In the genomic region with DNA sequence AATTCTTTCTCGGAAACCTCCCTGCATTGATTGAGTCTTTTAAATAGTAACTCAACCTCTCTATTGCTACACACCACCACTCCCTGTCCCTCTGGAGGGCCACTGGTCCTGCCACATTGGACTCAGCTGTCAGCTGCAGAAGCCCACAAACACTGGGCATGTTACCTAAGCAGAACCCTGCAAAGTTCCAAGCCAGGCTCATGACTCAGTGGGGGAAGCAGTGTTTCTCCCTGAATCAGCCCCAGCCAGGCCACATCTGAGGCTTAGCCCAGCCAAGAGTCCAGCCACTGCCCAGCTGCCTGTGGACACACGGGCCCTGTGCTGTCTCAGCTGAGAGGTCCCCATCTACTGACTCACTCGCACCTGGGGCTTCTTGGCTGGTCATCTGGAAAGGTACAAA, we compare ENCODE assay signal across 12 mouse cellular contexts.
DNase-seq lines count a peak whose midpoint lies in the region; ATAC-seq and TF ChIP-seq lines count a peak whose summit lies in the region.
"Had no signal": no experiment of that assay in that cellular context is flagged by ENCODE, and none has a peak within 500 bp of the region (broad histone marks: within the 10 kb centered on the region; RNA-seq: fewer than 3 reads in every experiment).

No protein-coding gene starts in this region.

- H3K9ac ChIP-seq in liver, embryonic 13.5 days = no peak overlapping the region
- H3K9ac ChIP-seq in midbrain, postnatal 0 days (replicated peaks; ENCODE audit: low read length, poor library complexity, severe bottlenecking) = no peak overlapping the region
- H3K9ac ChIP-seq: forebrain, embryonic 13.5 days; hindbrain, embryonic 15.5 days had no signal

- H3K9me3 ChIP-seq in liver, embryonic 13.5 days (replicated peaks) = no peaks in the 10 kb centered on the region
- H3K9me3 ChIP-seq in midbrain, postnatal 0 days (ENCODE audit: low read length) = no peaks in the 10 kb centered on the region
- H3K9me3 ChIP-seq: forebrain, embryonic 13.5 days; G1E; hindbrain, embryonic 15.5 days had no signal

- TF ChIP-seq CTCF in midbrain, postnatal 0 days (IDR thresholded peaks at IDR 0.05) = no peak

- 61% methylated on average over 3 of the region's 3 CpGs for WGBS in liver, embryonic 13.5 days (ENCODE audit: insufficient replicate concordance)
- 90% methylated on average over 3 of the region's 3 CpGs for WGBS in midbrain, postnatal 0 days

- no peaks in the 10 kb centered on the region for H3K27me3 ChIP-seq in liver, embryonic 13.5 days
- no peaks in the 10 kb centered on the region for H3K27me3 ChIP-seq in midbrain, postnatal 0 days (ENCODE audit: insufficient read depth, low read length)
- H3K27me3 ChIP-seq: forebrain, embryonic 13.5 days; hindbrain, embryonic 15.5 days had no signal

- no peak overlapping the region for H3K4me3 ChIP-seq in liver, embryonic 13.5 days (replicated peaks)
- H3K4me3 ChIP-seq in midbrain, postnatal 0 days (ENCODE audit: low read depth, low read length) = no peak overlapping the region
- H3K4me3 ChIP-seq: forebrain, embryonic 13.5 days; hindbrain, embryonic 15.5 days had no signal

- peak; percentile 10 for DNase-seq in adrenal gland, postnatal 10 days
- no peak for DNase-seq in adrenal gland, postnatal 14 days
- peak; percentile 92 for DNase-seq in 3134 (ENCODE audit: extremely low read depth, insufficient read length, low spot score)
- DNase-seq in gastrocnemius, adult 8-10 months (ENCODE audit: low spot score in 2 of 2) = peak; percentile 28 to 59
- DNase-seq in liver, embryonic 13.5 days = no peak
- DNase-seq in midbrain, postnatal 0 days (ENCODE audit: low spot score) = no peak
- DNase-seq in left cerebral cortex, postnatal 25 days (ENCODE audit: low spot score in 2 of 2) = no peak
- DNase-seq: cerebellum, adult 9-10 months had no signal

- H3K36me3 ChIP-seq in liver, embryonic 13.5 days = no peaks in the 10 kb centered on the region
- no peaks in the 10 kb centered on the region for H3K36me3 ChIP-seq in midbrain, postnatal 0 days (ENCODE audit: insufficient read depth, low read length)
- H3K36me3 ChIP-seq: G1E; hindbrain, embryonic 15.5 days had no signal

- intact Hi-C loops in left cerebral cortex, postnatal 25 days (cut with DNase I) = no loop called here

- H3K4me2 ChIP-seq in liver, embryonic 13.5 days = no peak overlapping the region
- H3K4me2 ChIP-seq in midbrain, postnatal 0 days (ENCODE audit: low read depth, low read length, poor library complexity, severe bottlenecking) = no peak overlapping the region
- H3K4me2 ChIP-seq: forebrain, embryonic 13.5 days; hindbrain, embryonic 15.5 days had no signal

- peak overlapping the region; percentile 78 for H3K27ac ChIP-seq in liver, embryonic 13.5 days
- no peak overlapping the region for H3K27ac ChIP-seq in midbrain, postnatal 0 days (ENCODE audit: low read depth, low read length)
- H3K27ac ChIP-seq: forebrain, embryonic 13.5 days; hindbrain, embryonic 15.5 days had no signal

- peaks cover 6% of the 10 kb centered on the region for H3K4me1 ChIP-seq in liver, embryonic 13.5 days (replicated peaks)
- H3K4me1 ChIP-seq in midbrain, postnatal 0 days (ENCODE audit: insufficient read depth, low read length) = no peaks in the 10 kb centered on the region
- H3K4me1 ChIP-seq: hindbrain, embryonic 15.5 days had no signal

- ATAC-seq in liver, embryonic 13.5 days (ENCODE audit: low read depth) = peak; percentile 70
- ATAC-seq in midbrain, postnatal 0 days (ENCODE audit: low FRiP score) = no peak
- ATAC-seq in inflammation-experienced regulatory T-cells, adult 6 months = no peak
- ATAC-seq: forebrain, embryonic 13.5 days had no signal

Comparison
In these comparisons a context has a peak if more than half of its experiments do, and no peak if none do; other contexts are left out.
1. DNase-seq: peak in adrenal gland, postnatal 10 days (single experiment), 3134 (single experiment) and gastrocnemius, adult 8-10 months (2 of 2); none in adrenal gland, postnatal 14 days (single experiment), liver, embryonic 13.5 days (single experiment), midbrain, postnatal 0 days (single experiment) and left cerebral cortex, postnatal 25 days (0 of 2).